Mouse (Mus musculus): ENCODE data around the gene Pskh1.

Gene Pskh1

GRCm38 (mm10) chr8:105900180-105900940, at the start of gene Pskh1:
Gene Pskh1, plus strand, starts transcription at chr8:105900441.
- DNase-seq (ENCODE audit: extremely low read depth, low read depth, low spot score): peak; percentile 21

- no peak for DNase-seq (ENCODE audit: extremely low read depth, low read depth, low spot score)
Measured at GRCm38 (mm10) chr8:105850611-105851010, 49.6 kb upstream of the Pskh1 start.

GRCm38 (mm10) chr8:105851651-105852143, 48.5 kb upstream of the Pskh1 start:
- no peak for DNase-seq (ENCODE audit: extremely low read depth, low read depth, low spot score)

GRCm38 (mm10) chr8:105852146-105852729, 48.0 kb upstream of the Pskh1 start:
- no peak for DNase-seq (ENCODE audit: extremely low read depth, low read depth, low spot score)

GRCm38 (mm10) chr8:105853178-105853577, 47.1 kb upstream of the Pskh1 start, which contains the start of gene Cenpt:
Gene Cenpt, minus strand, starts transcription at chr8:105853278.
- no peak for DNase-seq (ENCODE audit: extremely low read depth, low read depth, low spot score)

- DNase-seq (ENCODE audit: extremely low read depth, low read depth, low spot score): no peak
Measured at GRCm38 (mm10) chr8:105854303-105854702, 45.9 kb upstream of the Pskh1 start.

- no peak for DNase-seq (ENCODE audit: extremely low read depth, low read depth, low spot score)
Measured at GRCm38 (mm10) chr8:105854715-105855216, 45.5 kb upstream of the Pskh1 start, which contains the start of gene Thap11. Gene Thap11, plus strand, starts transcription at chr8:105855132.

GRCm38 (mm10) chr8:105855248-105856167, 44.7 kb upstream of the Pskh1 start:
- DNase-seq (ENCODE audit: extremely low read depth, low read depth, low spot score): no peak

GRCm38 (mm10) chr8:105856168-105856835, 43.9 kb upstream of the Pskh1 start:
- DNase-seq (ENCODE audit: extremely low read depth, low read depth, low spot score): no peak

GRCm38 (mm10) chr8:105858495-105858894, 41.7 kb upstream of the Pskh1 start:
- DNase-seq (ENCODE audit: extremely low read depth, low read depth, low spot score): peak; percentile 71

- no peak for DNase-seq (ENCODE audit: extremely low read depth, low read depth, low spot score)
Measured at GRCm38 (mm10) chr8:105859314-105859713, 40.9 kb upstream of the Pskh1 start.

- peak; percentile 79 for DNase-seq (ENCODE audit: extremely low read depth, low read depth, low spot score)
Measured at GRCm38 (mm10) chr8:105860143-105860981, 39.9 kb upstream of the Pskh1 start, which contains the start of gene Nutf2. Gene Nutf2, plus strand, starts transcription at chr8:105860580.

GRCm38 (mm10) chr8:105861951-105862350, 38.3 kb upstream of the Pskh1 start:
- DNase-seq (ENCODE audit: extremely low read depth, low read depth, low spot score): no peak

GRCm38 (mm10) chr8:105866364-105867029, 33.7 kb upstream of the Pskh1 start:
- no peak for DNase-seq (ENCODE audit: extremely low read depth, low read depth, low spot score)

- DNase-seq (ENCODE audit: extremely low read depth, low read depth, low spot score): no peak
Measured at GRCm38 (mm10) chr8:105874301-105874700, 25.9 kb upstream of the Pskh1 start.

- DNase-seq (ENCODE audit: extremely low read depth, low read depth, low spot score): no peak
Measured at GRCm38 (mm10) chr8:105880754-105881520, 19.3 kb upstream of the Pskh1 start, which contains the start of gene Edc4. Gene Edc4, plus strand, starts transcription at chr8:105880881.

GRCm38 (mm10) chr8:105889756-105890465, 10.3 kb upstream of the Pskh1 start:
- no peak for DNase-seq (ENCODE audit: extremely low read depth, low read depth, low spot score)

Data from fat pad, adult 2 months (tissue).